Mouse (Mus musculus): ENCODE measurements around the gene Trpv2. TPM values are rescaled to one million over a fixed set of nuclear protein-coding genes. Genes with fewer than 3 reads are reported as not detected.

The Trpv2 gene
- polyA plus RNA-seq, 1 experiment: 22.0 TPM

DNA sequence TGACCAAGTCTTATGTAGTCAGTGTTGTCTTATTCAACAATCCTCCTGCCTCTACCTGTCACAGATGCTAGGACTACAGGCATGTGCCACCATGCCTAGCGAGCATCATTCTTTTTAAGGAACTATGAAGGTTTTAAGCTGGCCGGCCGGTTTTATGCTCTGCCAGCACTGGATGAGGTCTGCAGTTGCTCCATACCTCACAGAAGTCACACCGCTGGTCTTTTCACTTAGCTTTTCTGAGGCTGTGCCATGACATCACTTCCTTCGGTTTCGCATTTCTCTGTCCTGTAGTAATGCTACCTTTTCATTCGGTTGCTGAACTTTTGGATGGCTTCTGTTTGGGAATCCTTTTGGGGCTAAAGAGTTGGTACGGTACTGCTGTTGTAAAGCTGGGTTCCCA lies 32.7 kb upstream of the Trpv2 start:
- Histone ChIP-seq H3K27me3 (ENCODE audit: control insufficient read depth, insufficient read depth, low read length) (no peaks in the 10 kb centered on the region), H3K27ac (ENCODE audit: insufficient read depth, low read length) (no peak overlapping the region), H3K4me3 (replicated peaks; ENCODE audit: insufficient read depth, low read depth, low read length) (no peak overlapping the region), H3K4me1 (ENCODE audit: control insufficient read depth, insufficient read depth, low read length) (peaks cover 3% of the 10 kb centered on the region)
- no peak for DNase-seq
- TF ChIP-seq CTCF (IDR thresholded peaks at IDR 0.05; ENCODE audit: borderline replicate concordance, insufficient read depth, low read depth, low read length) (no peak), POLR2A (IDR thresholded peaks at IDR 0.05; ENCODE audit: borderline replicate concordance, insufficient read depth, low read length) (no peak)
- WGBS: 93% methylated on average over 8 of the region's 8 CpGs

DNA sequence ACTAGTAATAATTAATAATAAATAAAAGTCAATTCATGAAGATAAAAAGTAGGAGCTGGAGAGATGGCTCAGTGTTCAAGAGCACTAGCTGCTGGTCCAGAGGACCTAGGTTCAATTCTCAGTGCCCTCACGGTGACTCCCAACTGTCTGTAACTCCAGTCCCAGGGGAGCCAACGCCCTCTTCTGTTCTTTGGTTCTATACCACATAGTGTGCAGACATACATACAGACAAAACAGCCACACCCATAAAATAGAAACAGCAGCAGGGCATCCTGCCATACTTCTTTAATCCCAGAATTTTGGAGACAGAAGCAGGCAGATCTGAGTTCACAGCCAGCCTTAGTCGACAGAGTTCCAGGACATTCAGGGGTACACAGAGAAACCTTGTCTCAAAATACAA lies 30.3 kb upstream of the Trpv2 start:
- Histone ChIP-seq H3K4me1 (ENCODE audit: control insufficient read depth, insufficient read depth, low read length) (no peaks in the 10 kb centered on the region), H3K4me3 (replicated peaks; ENCODE audit: insufficient read depth, low read depth, low read length) (no peak overlapping the region), H3K27me3 (ENCODE audit: control insufficient read depth, insufficient read depth, low read length) (no peaks in the 10 kb centered on the region), H3K27ac (ENCODE audit: insufficient read depth, low read length) (no peak overlapping the region)
- no peak for DNase-seq
- no peak for TF ChIP-seq POLR2A (IDR thresholded peaks at IDR 0.05; ENCODE audit: borderline replicate concordance, insufficient read depth, low read length)
- no peak for TF ChIP-seq CTCF (IDR thresholded peaks at IDR 0.05; ENCODE audit: borderline replicate concordance, insufficient read depth, low read depth, low read length)
- WGBS: 89% methylated on average over 3 of the region's 3 CpGs

DNA sequence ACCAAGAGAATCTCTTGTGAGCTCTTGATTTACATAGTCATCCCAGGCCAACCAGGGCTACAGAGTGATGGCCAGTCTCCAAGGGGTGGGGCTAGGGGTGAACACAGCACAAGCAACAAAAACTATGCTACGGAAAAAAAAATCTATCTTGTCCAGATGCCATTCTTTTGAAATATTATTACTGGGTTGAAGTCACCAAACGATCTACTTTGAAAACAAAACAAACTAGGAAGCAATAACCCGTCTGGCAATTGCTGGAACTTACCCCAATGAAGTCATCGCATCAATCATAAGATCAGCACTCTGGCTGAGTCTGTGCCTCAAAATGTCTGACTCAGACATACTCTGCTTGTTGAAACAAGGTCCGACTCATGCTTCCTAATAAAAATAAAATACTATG lies 24.5 kb upstream of the Trpv2 start:
- Histone ChIP-seq H3K4me3 (replicated peaks; ENCODE audit: insufficient read depth, low read depth, low read length) (peak overlapping the region; percentile 25), H3K27me3 (ENCODE audit: control insufficient read depth, insufficient read depth, low read length) (no peaks in the 10 kb centered on the region), H3K27ac (ENCODE audit: insufficient read depth, low read length) (peak overlapping the region; percentile 89; the same call in 1 of the 2 replicates), H3K4me1 (ENCODE audit: control insufficient read depth, insufficient read depth, low read length) (no peaks in the 10 kb centered on the region)
- under 1% methylated on average over 5 of the region's 5 CpGs for WGBS
- peak; percentile 64 to 79 for DNase-seq
- peak; percentile 16; the same call in 1 of the 2 replicates for TF ChIP-seq POLR2A (IDR thresholded peaks at IDR 0.05; ENCODE audit: borderline replicate concordance, insufficient read depth, low read length)
- no peak for TF ChIP-seq CTCF (IDR thresholded peaks at IDR 0.05; ENCODE audit: borderline replicate concordance, insufficient read depth, low read depth, low read length)

DNA sequence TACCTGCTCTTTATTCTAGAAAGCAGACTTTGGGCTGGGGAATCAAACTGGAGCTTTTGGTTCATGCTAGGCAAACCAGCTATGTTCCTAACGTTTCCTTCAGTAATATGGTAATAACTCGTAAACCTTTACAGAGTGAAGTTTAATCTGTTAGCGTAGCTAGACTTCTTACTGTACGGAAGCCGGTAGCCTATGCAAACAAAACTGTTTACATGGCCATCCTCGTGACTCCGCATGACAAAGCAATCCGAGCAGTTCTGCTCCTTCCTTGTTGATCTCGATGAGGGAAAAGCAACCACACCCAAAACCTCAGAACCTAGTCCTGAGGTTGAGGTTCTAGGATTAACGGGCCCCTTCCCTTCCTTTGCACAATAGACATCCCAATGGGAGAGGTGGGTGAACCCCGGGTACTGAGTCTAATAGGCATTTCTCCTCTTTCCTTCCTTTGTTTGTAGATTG lies 24.0 kb upstream of the Trpv2 start:
- Histone ChIP-seq H3K4me3 (replicated peaks; ENCODE audit: insufficient read depth, low read depth, low read length) (peak overlapping the region; percentile 85), H3K4me1 (ENCODE audit: control insufficient read depth, insufficient read depth, low read length) (no peaks in the 10 kb centered on the region), H3K27me3 (ENCODE audit: control insufficient read depth, insufficient read depth, low read length) (no peaks in the 10 kb centered on the region), H3K27ac (ENCODE audit: insufficient read depth, low read length) (peak overlapping the region; percentile 89)
- TF ChIP-seq POLR2A (IDR thresholded peaks at IDR 0.05; ENCODE audit: borderline replicate concordance, insufficient read depth, low read length) (no peak), CTCF (IDR thresholded peaks at IDR 0.05; ENCODE audit: borderline replicate concordance, insufficient read depth, low read depth, low read length) (no peak)
- peak in 1 of 2 experiments; percentile 61 for DNase-seq
- under 1% methylated on average over 11 of the region's 11 CpGs for WGBS

DNA sequence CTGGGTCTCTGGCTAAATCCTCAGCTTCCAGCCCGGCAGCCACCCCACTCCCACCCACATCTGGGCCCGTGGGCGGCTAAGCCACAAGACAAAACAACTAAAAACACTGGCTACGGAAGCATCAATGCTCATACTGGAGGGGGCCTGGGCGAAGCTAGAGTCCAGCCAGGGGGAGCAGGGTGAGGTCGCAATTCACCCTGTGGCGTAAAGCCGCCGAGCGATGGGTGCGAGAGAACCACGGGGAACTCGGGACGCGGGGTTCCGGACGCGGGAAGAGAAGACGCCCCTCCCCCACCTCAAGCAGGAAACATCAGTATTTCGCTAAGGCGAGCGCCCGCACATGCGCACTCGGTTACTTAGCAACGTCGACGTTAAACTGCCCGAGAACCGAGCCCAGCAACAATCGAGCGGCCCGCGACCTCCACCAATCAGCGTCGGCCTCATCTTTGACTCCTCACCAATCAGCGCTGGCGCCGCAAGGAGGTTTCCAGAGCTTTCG lies 23.5 kb upstream of the Trpv2 start, which contains the start of gene Ubb:
TSS of gene Ubb (plus strand) at position 445 of the 499 bp plus-strand sequence.
- WGBS: under 1% methylated on average over 40 of the region's 40 CpGs

DNA sequence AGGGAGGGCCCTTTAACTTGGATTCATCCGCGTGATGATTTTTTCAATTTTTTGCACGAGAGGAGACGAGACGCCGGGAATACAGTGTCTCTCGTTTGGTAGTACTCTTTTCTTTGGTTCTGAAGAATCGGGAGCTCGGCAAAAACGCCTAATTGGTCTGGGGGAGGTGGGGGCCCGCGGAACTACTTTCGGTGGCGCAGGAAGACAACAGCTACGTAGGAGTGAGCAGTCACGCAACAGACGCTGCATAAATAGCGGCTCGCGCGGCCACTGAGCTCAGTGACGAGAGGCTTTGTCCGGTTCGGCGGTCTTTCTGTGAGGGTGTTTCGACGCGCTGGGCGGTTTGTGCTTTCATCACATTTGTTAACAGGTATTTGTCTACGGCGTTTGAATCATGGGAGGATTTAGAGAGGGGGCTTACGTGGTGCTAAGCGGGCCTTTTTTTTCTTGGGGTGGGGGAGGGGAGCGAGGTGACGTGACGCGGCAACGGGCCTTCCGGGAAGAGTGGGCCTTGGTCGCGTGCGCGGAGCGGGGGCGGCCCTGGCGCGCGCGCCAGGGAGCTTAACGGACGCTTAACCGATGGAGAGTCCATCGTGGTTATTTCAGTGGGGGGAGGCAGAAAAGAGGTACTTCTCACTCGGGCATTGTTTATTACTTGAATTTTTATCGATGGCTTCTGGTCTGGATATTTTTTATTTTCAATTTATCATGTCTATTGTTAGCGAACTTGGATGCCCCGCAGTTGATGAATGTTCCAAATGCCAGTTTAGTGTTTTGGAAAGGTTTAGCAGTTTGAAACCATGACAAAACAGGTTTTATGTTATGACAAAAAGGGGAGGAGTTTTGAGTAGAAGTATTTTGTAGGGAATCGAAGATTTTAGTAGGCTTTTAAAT lies 22.8 kb upstream of the Trpv2 start:
- H3K27me3 ChIP-seq (ENCODE audit: control insufficient read depth, insufficient read depth, low read length): no peaks in the 10 kb centered on the region
- H3K4me3 ChIP-seq (replicated peaks; ENCODE audit: insufficient read depth, low read depth, low read length): peak overlapping the region; percentile 70
- TF ChIP-seq CTCF (IDR thresholded peaks at IDR 0.05; ENCODE audit: borderline replicate concordance, insufficient read depth, low read depth, low read length) (no peak), POLR2A (IDR thresholded peaks at IDR 0.05; ENCODE audit: borderline replicate concordance, insufficient read depth, low read length) (peak; percentile 100)
- H3K4me1 ChIP-seq (ENCODE audit: control insufficient read depth, insufficient read depth, low read length): no peaks in the 10 kb centered on the region
- peak; percentile 88 to 95 for DNase-seq
- WGBS: under 1% methylated on average over 58 of the region's 58 CpGs
- peak overlapping the region; percentile 98 for H3K27ac ChIP-seq (ENCODE audit: insufficient read depth, low read length)

More for the DNA sequence above, 23.5 kb upstream of the Trpv2 start, which contains the start of gene Ubb:
- H3K27me3 ChIP-seq (ENCODE audit: control insufficient read depth, insufficient read depth, low read length): no peaks in the 10 kb centered on the region
- no peaks in the 10 kb centered on the region for H3K4me1 ChIP-seq (ENCODE audit: control insufficient read depth, insufficient read depth, low read length)
- H3K4me3 ChIP-seq (replicated peaks; ENCODE audit: insufficient read depth, low read depth, low read length): peak within 1 kb of the TSS; percentile 85
- H3K27ac ChIP-seq (ENCODE audit: insufficient read depth, low read length): peak within 1 kb of the TSS; percentile 98
- TF ChIP-seq CTCF (IDR thresholded peaks at IDR 0.05; ENCODE audit: borderline replicate concordance, insufficient read depth, low read depth, low read length) (no peak), POLR2A (IDR thresholded peaks at IDR 0.05; ENCODE audit: borderline replicate concordance, insufficient read depth, low read length) (peak; percentile 87)
- peak; percentile 99 to 100 for DNase-seq

DNA sequence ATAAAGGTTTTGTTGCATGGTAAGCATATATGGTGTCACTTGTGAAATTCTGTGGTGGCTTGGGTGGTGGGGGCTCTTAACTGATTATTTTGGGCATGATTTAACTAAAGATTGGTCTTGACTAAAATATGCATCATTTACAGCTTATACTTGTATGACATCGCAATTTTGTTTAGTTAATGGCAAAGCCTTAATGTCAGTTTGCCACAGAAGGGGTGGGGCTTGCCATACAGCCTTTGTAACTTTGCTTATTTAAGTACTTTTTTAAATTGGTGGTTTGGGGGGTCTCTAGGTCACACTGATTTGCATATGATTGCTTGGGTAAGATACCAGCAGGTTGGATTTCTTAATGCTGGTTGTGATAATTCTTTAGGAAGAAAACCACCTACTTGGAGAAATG lies 21.1 kb upstream of the Trpv2 start:
- 14% methylated on average over 1 of the region's 1 CpGs for WGBS
- DNase-seq: no peak
- Histone ChIP-seq H3K4me1 (ENCODE audit: control insufficient read depth, insufficient read depth, low read length) (no peaks in the 10 kb centered on the region), H3K4me3 (replicated peaks; ENCODE audit: insufficient read depth, low read depth, low read length) (peak overlapping the region; percentile 51), H3K27ac (ENCODE audit: insufficient read depth, low read length) (no peak overlapping the region), H3K27me3 (ENCODE audit: control insufficient read depth, insufficient read depth, low read length) (no peaks in the 10 kb centered on the region)
- TF ChIP-seq POLR2A (IDR thresholded peaks at IDR 0.05; ENCODE audit: borderline replicate concordance, insufficient read depth, low read length) (no peak), CTCF (IDR thresholded peaks at IDR 0.05; ENCODE audit: borderline replicate concordance, insufficient read depth, low read depth, low read length) (no peak)

All from cerebellum, adult 2 months (tissue).